Mouse (Mus musculus): ENCODE data around the gene Fryl.
"Not testable (repeated sequence)": the region's sequence is repeated elsewhere in the genome, so short reads cannot be mapped to it uniquely, and the experiment has no call there.

Gene Fryl

DNA sequence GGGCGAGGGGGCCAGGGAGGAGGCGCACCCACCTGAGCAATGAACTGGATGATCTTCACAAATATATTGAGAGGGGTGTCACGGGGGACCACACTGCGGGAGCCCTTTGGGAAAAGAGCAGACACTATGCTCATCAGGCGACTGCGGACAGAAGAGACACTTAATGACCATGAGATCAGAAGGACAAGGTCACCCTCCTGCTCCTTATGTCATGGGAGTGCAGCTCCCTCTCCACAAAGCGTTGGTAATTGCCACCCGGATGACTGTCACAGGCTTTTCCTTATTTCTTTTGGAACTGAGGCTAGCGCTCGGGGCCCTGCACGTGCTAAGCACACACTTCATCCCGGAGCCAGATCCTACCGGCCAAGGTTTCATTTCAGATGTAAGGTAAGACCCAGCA, 144.1 kb downstream of the Fryl start:
- DNase-seq (ENCODE audit: low spot score in 2 of 2), result no peak

GRCm38 (mm10) chr5:73103657-73104056, 152.8 kb downstream of the Fryl start:
- DNase-seq (ENCODE audit: low spot score in 2 of 2), result peak; percentile 60 to 68

GRCm38 (mm10) chr5:73102342-73102989, 154.0 kb downstream of the Fryl start:
- DNase-seq (ENCODE audit: low spot score in 2 of 2), result no peak

DNA sequence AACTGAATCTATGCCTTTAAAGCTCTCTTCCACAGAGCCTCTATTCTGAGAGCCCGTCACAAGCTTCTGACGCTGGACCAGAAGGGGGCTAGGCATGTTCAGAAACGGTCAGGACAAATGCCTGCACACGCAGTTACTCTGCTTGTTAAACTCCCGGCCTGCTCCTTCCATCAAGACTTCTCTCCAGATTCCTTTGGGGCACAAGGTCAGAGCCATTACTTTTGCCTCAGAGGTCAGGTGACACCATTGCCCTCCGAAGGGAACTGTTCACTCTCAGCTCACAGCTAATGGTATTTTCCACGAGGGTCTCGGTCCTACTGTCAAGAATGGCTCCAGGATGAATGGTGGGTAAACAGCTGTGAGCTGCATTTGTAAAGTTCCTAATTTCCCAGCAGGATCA, 164.2 kb downstream of the Fryl start:
- DNase-seq (ENCODE audit: low spot score in 2 of 2), result no peak

- DNase-seq (ENCODE audit: low spot score in 2 of 2), result no peak
These were observed 167.3 kb downstream of the Fryl start for GRCm38 (mm10) chr5:73089158-73089557.

DNA sequence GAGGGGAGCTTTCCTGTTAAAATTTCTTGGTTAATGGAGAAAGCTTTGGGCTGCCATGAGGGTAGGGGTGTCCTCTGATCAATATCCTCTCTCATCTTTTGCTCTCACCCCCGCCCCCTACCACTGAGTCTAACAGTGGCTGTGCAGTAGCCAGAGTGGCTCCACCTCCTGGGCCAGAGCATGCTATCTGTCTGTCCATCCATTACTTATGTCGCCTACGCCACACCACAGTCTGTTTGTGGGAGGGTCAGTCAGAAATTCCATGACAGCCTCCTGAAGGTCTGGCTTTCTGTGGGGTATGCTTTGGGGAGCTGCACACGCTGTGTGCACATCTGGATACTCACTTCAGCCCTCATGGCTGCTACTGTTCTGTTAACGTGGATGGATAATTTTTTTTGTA, 174.9 kb downstream of the Fryl start:
- no peak for DNase-seq (ENCODE audit: low spot score in 2 of 2)

DNA sequence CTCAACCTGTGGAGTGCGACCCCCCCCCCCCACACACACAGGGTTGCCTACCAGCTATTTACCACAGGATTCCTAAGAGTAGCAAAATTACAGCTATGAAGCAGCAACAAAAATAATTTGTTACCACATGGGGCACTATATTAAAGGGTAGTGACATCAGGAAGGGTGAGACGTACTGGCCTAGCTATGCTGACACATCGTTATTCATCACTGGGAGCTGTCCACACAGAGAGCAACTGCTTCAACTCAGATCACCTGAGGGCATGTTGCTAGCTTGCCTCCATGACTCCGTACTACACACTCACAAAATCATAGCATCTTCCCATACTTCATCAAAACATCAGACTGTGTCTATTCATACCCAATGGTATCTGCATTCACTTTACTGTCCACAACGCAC, 176.6 kb downstream of the Fryl start:
- no peak for DNase-seq (ENCODE audit: low spot score in 2 of 2)

DNA sequence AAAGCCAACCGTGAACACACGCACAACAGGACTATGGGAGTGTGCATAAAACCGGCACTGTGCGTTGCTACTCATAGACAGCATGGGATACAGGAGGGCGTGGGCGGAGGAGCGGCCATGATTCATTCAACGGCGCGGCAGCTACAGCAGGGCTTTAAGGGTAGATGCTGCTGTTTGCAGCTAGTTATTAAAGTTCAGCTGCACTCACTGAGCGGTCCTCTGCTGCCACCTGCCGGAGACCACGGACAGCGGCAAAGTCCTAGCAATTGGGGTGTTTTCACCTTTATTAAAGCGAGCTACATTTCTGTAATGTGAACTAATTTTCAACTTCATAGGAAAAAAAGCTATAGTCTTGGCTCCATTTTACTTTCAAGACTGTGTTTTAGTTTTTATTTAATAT, 185.1 kb downstream of the Fryl start:
- DNase-seq (ENCODE audit: low spot score in 2 of 2), result peak; percentile 72 to 80

DNA sequence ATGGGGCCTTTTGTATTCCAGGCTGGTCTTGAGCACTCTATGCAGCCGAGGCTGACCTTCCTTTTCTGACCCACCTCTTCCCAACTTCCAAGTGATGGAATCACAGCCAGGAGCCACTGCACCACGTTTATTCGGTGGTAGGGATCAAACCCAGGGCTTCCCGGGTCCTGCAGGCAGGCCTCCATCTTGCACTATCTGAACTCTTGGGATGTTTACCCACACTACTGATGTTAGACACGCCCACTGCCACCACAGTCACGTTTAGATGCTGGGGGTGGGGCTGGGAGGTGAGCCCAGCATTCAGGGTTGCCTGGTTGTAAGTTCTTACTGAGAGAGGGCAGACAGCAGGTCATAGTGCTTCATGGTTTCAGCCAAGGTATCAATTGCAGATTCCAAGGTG, 189.5 kb downstream of the Fryl start:
- DNase-seq (ENCODE audit: low spot score in 2 of 2), result no peak

GRCm38 (mm10) chr5:73063768-73064669, 192.4 kb downstream of the Fryl start:
- DNase-seq (ENCODE audit: low spot score in 2 of 2), result no peak

GRCm38 (mm10) chr5:73061506-73062155, 194.8 kb downstream of the Fryl start:
- DNase-seq (ENCODE audit: low spot score in 2 of 2), result no peak

GRCm38 (mm10) chr5:73056937-73057336, 199.5 kb downstream of the Fryl start:
- DNase-seq (ENCODE audit: low spot score in 2 of 2), result no peak

DNA sequence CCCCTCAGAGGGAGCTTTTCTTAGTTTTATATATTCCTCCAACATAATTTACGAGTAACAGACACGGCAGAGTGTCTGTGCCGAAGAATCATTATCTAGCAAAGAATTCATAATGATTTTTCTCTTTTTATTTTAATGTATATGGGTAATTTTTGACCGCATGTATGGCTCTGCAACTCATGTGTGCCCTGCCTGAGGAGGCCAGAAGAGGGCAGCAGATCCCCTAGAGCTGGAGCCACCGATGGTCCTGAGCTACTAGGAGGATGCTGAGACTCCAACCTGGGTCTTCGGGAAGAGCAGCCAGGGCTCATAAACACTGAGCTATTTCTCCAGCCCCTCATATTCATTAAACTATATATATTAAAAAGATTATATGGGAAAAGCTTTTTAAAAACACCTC, 200.0 kb downstream of the Fryl start:
- no peak for DNase-seq (ENCODE audit: low spot score in 2 of 2)

DNA sequence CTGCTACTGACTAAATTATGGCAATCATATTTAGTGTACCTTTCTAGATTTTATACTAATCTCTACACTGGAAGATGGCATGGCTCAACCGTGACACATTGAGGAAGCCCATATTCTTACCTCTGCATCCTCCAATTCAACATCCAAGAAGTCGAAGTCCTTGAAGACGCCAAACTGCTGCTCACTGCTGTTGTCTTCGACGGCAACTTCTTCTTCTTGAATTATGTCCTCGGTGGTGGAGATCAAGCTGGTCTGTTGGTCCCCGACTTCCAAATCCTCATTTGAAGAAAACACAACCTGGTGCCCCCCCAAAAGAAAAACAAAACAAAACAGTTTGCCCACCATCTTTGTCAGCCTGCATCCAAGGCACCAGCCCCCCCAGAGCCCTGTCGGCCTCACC, 202.5 kb downstream of the Fryl start:
- DNase-seq (ENCODE audit: low spot score in 2 of 2), result no peak

DNA sequence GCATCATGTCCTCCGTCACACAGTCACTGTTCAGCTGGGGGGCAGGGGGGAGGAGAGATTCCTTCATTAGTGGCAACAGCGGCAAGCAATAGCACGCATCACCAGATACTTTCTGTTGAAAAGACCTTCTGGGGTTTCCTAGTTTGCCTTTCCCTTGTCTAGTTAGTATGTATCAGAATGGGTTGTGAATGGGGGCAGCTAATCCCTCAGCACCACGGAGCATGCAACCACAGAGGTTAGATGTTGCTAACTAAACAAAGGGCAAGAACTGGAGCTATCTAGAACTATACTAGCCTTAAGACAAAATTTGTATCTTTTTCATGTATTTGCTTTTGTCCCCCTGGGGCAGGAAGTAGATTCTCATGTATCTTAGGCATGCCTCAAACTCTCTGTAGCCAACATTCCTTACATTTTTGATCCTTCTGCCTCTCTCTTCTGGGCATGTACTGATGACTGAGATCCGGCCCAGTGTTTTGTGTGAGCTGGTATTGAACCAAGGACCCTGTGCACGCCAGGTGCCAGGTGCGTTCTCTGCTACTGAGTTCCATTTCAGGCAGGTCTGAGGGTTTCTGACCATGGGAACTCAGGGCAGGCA, 208.7 kb downstream of the Fryl start:
- DNase-seq (ENCODE audit: low spot score in 2 of 2), result no peak

- no peak for DNase-seq (ENCODE audit: low spot score in 2 of 2)
These were observed 212.4 kb downstream of the Fryl start for GRCm38 (mm10) chr5:73044055-73044454.

- DNase-seq (ENCODE audit: low spot score in 2 of 2), result no peak
These were observed 223.9 kb downstream of the Fryl start for GRCm38 (mm10) chr5:73032481-73032880.

DNA sequence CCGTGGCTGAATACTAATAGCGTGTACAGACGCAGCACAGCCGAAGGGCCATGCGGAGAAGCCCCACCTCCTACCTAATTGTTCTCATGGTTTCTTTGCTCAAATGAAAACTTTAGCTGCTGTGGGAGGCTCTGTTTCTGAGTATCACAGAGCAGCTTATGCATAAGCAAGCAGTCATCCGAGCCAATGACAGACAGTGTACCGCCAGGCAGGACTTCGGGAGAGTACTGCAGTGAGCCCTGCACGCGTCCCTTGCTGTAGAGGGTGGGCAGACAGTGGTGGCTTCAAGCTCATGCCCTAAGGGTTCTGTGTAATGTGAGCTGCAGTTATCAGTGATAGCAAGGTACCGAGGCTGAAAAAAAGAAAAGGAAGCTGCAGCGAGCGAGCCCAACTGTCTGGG, 227.8 kb downstream of the Fryl start:
- no peak for DNase-seq (ENCODE audit: low spot score in 2 of 2)

GRCm38 (mm10) chr5:73023801-73024200, 232.6 kb downstream of the Fryl start:
- DNase-seq (ENCODE audit: low spot score in 2 of 2), result no peak

GRCm38 (mm10) chr5:73014745-73015144, 241.7 kb downstream of the Fryl start:
- no peak for DNase-seq (ENCODE audit: low spot score in 2 of 2)

GRCm38 (mm10) chr5:73013611-73014287, 242.7 kb downstream of the Fryl start:
- DNase-seq (ENCODE audit: low spot score in 2 of 2), result not testable (repeated sequence)
